Mouse (Mus musculus) midbrain, embryonic 12.5 days (tissue): ENCODE measurements around the gene Wdr63. TPM values are rescaled to one million over a fixed set of nuclear protein-coding genes. Genes with fewer than 3 reads are reported as not detected.
"Not testable (repeated sequence)": the region's sequence is repeated elsewhere in the genome, so short reads cannot be mapped to it uniquely, and the experiment has no call there.

Experiments used
- ATAC-seq: fragments of 200-750 bp; cut with Nextera tagmentation; 2 replicates; pipeline ENCODE4 v1.8.0; 2017; ENCODE audit warnings: low read depth, moderate TSS enrichment, moderate library complexity; ENCODE audit not compliant: low FRiP score
- H3K27ac ChIP-seq: fragments of 300-500 bp; sonication (generic); replicated peaks from 2 replicates; pipeline ENCODE4 v1.5.1; 2016; ENCODE audit warnings: mild to moderate bottlenecking
- H3K27me3 ChIP-seq: fragments of 300-500 bp; sonication (generic); 2 replicates; pipeline ENCODE4 v1.6.1; 2016; ENCODE audit warnings: mild to moderate bottlenecking
- H3K36me3 ChIP-seq: fragments of 300-500 bp; sonication (generic); 2 replicates; pipeline ENCODE4 v1.6.1; 2016
- H3K4me1 ChIP-seq: fragments of 300-500 bp; sonication (generic); 2 replicates; pipeline ENCODE4 v1.6.1; 2016
- H3K4me2 ChIP-seq: fragments of 300-500 bp; sonication (generic); replicated peaks from 2 replicates; pipeline ENCODE4 v1.6.1; 2016; ENCODE audit warnings: mild to moderate bottlenecking, moderate library complexity
- H3K4me3 ChIP-seq: fragments of 300-500 bp; sonication (generic); 2 replicates; pipeline ENCODE4 v1.5.1; 2016; ENCODE audit warnings: mild to moderate bottlenecking
- H3K9ac ChIP-seq: fragments of 300-500 bp; sonication (generic); replicated peaks from 2 replicates; pipeline ENCODE4 v1.6.1; 2016; ENCODE audit warnings: mild to moderate bottlenecking, moderate library complexity
- H3K9me3 ChIP-seq: fragments of 300-500 bp; sonication (generic); 2 replicates; pipeline ENCODE4 v1.6.1; 2016; ENCODE audit warnings: mild to moderate bottlenecking
- WGBS: fragments of 180-500 bp; shearing (Covaris S2); methylation state at CpG from one replicate; pipeline ENCODE4 v1.1.7; 2016; 5-methylcytosine and 5-hydroxymethylcytosine counted together
- polyA plus RNA-seq: library from polyadenylated mRNA; unstranded; fragments of >200 nt; fragmentation: Nextera tagmentation; extraction: Ambion mirVana; gene quantifications from 2 replicates; pipeline ENCODE4 v1.2.1, GENCODE M21; 2016

The Wdr63 gene
- polyA plus RNA-seq, 1 experiment from 2014 or later = 0.34 TPM

- H3K36me3 ChIP-seq, H3K4me1 ChIP-seq, H3K4me3 ChIP-seq, H3K9ac ChIP-seq, H3K9me3 ChIP-seq, H3K27ac ChIP-seq, H3K4me2 ChIP-seq, ATAC-seq, H3K27me3 ChIP-seq: not testable (repeated sequence)
- 87% methylated on average over 5 of the region's 5 CpGs for WGBS
Measured at GRCm38 (mm10) chr3:145996539-145996938, 111.4 kb downstream of the Wdr63 start.

DNA sequence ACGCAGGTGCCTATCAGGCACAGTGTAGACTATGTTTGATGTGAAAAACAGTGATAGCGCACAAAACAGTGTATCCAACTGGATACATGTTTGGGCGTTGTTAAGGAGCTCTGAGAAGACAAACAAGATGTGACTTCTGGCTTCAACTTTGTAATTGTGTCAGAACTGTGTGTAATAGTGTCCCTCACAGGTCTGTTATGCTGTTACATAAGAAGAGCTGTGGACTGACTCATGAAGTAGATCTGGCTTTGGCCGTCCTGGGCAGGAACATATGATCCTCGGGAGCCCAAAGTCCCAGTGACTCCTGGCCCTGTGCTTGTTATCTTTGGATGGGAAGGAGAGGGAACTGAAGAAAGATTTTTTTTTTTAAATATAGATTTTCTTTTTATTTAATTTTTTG, 112.4 kb downstream of the Wdr63 start:
- H3K9ac ChIP-seq = no peak overlapping the region
- H3K27ac ChIP-seq = no peak overlapping the region
- H3K27me3 ChIP-seq = no peaks in the 10 kb centered on the region
- ATAC-seq = no peak
- no peak overlapping the region for H3K4me3 ChIP-seq
- H3K9me3 ChIP-seq = no peaks in the 10 kb centered on the region
- 94% methylated on average over 5 of the region's 5 CpGs for WGBS
- no peaks in the 10 kb centered on the region for H3K36me3 ChIP-seq
- no peak overlapping the region for H3K4me2 ChIP-seq
- H3K4me1 ChIP-seq = no peaks in the 10 kb centered on the region

- no peak overlapping the region for H3K9ac ChIP-seq
- H3K27ac ChIP-seq = no peak overlapping the region
- ATAC-seq = no peak
- peaks cover 6% of the 10 kb centered on the region for H3K27me3 ChIP-seq
- no peaks in the 10 kb centered on the region for H3K36me3 ChIP-seq
- 89% methylated on average over 14 of the region's 14 CpGs for WGBS
- H3K4me3 ChIP-seq = no peak overlapping the region
- no peaks in the 10 kb centered on the region for H3K9me3 ChIP-seq
- peaks cover 6% of the 10 kb centered on the region for H3K4me1 ChIP-seq
- H3K4me2 ChIP-seq = no peak overlapping the region
Measured at GRCm38 (mm10) chr3:145993481-145994201, 114.3 kb downstream of the Wdr63 start.

DNA sequence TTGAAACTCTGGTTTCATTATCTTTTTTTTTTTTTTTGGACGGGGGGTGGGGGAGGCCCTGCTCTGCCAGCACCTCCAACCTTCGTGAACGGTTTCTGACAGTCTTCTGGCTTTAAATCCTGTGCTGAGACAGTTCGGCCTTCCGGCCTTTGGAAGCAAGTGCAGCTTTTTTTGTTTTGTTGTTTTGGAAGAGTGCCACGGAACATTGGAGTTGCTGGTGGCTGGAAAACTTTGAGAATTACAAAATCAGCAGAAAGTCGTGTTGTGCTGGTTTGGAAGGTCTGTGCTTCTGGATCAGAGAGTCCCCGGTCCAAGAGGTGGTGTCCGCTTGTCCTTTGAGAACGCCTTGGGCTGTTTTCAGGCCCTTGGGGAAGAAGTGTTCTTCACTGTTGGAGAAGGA, 115.1 kb downstream of the Wdr63 start:
- no peak overlapping the region for H3K9ac ChIP-seq
- peaks cover 15% of the 10 kb centered on the region for H3K27me3 ChIP-seq
- no peak for ATAC-seq
- no peak overlapping the region for H3K27ac ChIP-seq
- no peaks in the 10 kb centered on the region for H3K9me3 ChIP-seq
- peaks cover 12% of the 10 kb centered on the region for H3K4me1 ChIP-seq
- WGBS = 91% methylated on average over 10 of the region's 10 CpGs
- no peak overlapping the region for H3K4me2 ChIP-seq
- H3K36me3 ChIP-seq = no peaks in the 10 kb centered on the region
- H3K4me3 ChIP-seq = no peak overlapping the region

- 91% methylated on average over 10 of the region's 10 CpGs for WGBS
Measured at GRCm38 (mm10) chr3:145991976-145992730, 115.8 kb downstream of the Wdr63 start.

GRCm38 (mm10) chr3:145991130-145991529, 116.8 kb downstream of the Wdr63 start:
- Histone ChIP-seq H3K36me3 (no peaks in the 10 kb centered on the region), H3K9ac (no peak overlapping the region), H3K27me3 (peaks cover 29% of the 10 kb centered on the region), H3K27ac (no peak overlapping the region), H3K4me2 (no peak overlapping the region), H3K9me3 (no peaks in the 10 kb centered on the region), H3K4me3 (no peak overlapping the region), H3K4me1 (peaks cover 12% of the 10 kb centered on the region)
- ATAC-seq = no peak
- 88% methylated on average over 13 of the region's 13 CpGs for WGBS

More at GRCm38 (mm10) chr3:145991976-145992730, 115.8 kb downstream of the Wdr63 start:
- H3K9me3 ChIP-seq = no peaks in the 10 kb centered on the region
- H3K4me1 ChIP-seq = peaks cover 12% of the 10 kb centered on the region
- no peak overlapping the region for H3K4me3 ChIP-seq
- no peak overlapping the region for H3K9ac ChIP-seq
- no peaks in the 10 kb centered on the region for H3K36me3 ChIP-seq
- H3K27ac ChIP-seq = no peak overlapping the region
- peaks cover 21% of the 10 kb centered on the region for H3K27me3 ChIP-seq
- ATAC-seq = no peak
- no peak overlapping the region for H3K4me2 ChIP-seq

Other genes with a start within 250 kb of the Wdr63 start
- gene Bcl10, start 185.3 kb downstream of the Wdr63 start, polyA plus RNA-seq = 43.5 and 47.1 TPM in 2 replicates
- 58.8 and 61.5 TPM in 2 replicates for gene 2410004B18Rik, start 170.1 kb downstream of the Wdr63 start, polyA plus RNA-seq
- 0.92 and 1.3 TPM in 2 replicates for gene Syde2, start 120.3 kb downstream of the Wdr63 start, polyA plus RNA-seq
- gene Mcoln3, start 9.3 kb upstream of the Wdr63 start, polyA plus RNA-seq = 1.9 and 2.5 TPM in 2 replicates
- 0.24 and 0.26 TPM in 2 replicates for gene Mcoln2, start 41.7 kb upstream of the Wdr63 start, polyA plus RNA-seq
- gene Lpar3, start 112.8 kb upstream of the Wdr63 start, polyA plus RNA-seq = 0.35 and 0.52 TPM in 2 replicates